Mouse (Mus musculus): ENCODE results near the gene Adipor2. TPM values are rescaled to one million over a fixed set of nuclear protein-coding genes. Genes with fewer than 3 reads are reported as not detected.
"Not testable (repeated sequence)": the region's sequence is repeated elsewhere in the genome, so short reads cannot be mapped to it uniquely, and the experiment has no call there.

Gene Adipor2
- polyA plus RNA-seq, 1 experiment from 2014 or later: 35.3 TPM

DNA sequence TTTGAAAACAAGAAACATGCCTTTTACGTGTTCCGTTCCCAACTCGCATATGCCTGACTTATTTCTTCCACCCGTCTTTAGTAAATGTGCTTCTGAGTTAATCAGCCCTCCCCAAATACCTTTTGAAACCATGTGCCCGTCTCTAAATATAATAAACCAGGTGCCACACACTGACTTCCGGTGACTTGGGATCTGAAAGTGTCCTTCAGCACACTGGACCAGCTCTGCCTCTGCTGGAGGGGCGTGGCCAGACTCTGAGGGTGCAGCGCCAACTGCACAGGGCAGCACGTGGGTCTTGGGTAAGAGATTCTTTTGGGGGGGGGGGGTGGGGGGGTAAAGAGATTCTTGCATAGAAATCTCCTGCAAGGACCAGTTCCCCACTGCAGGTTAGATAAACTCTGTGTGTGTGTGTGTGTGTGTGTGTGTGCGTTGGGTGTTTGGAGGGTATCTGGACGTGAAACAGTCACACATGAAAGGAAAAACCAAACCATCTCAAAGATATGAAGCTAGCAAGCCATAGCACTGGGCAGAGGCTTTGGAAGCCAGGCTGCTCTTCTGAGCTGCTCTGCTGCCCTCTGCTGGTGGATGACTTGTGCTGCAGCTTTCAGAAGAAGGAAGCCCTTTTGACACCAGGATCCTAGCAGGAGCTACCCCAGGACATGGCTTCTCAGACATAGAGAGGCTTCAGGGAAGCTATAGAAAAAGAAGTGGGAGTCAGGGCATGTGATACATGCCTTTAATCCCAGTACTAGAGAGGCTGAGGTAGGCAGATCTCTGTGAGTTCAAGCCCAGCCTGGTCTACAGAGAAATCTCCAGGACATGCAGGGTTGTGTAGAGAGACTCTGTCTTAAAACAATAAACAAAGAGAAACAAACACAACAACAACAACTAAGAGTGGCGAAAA lies 26.5 kb upstream of the Adipor2 start:
- Histone ChIP-seq H3K9me3 (replicated peaks) (no peaks in the 10 kb centered on the region), H3K4me2 (peak overlapping the region; percentile 27), H3K27me3 (replicated peaks) (no peaks in the 10 kb centered on the region), H3K4me1 (peaks cover 15% of the 10 kb centered on the region), H3K4me3 (replicated peaks) (no peak overlapping the region), H3K9ac (replicated peaks) (no peak overlapping the region), H3K27ac (replicated peaks) (no peak overlapping the region), H3K36me3 (no peaks in the 10 kb centered on the region)
- WGBS: 55% methylated on average over 12 of the region's 12 CpGs
- peak; percentile 74 for ATAC-seq (ENCODE audit: low FRiP score)

DNA sequence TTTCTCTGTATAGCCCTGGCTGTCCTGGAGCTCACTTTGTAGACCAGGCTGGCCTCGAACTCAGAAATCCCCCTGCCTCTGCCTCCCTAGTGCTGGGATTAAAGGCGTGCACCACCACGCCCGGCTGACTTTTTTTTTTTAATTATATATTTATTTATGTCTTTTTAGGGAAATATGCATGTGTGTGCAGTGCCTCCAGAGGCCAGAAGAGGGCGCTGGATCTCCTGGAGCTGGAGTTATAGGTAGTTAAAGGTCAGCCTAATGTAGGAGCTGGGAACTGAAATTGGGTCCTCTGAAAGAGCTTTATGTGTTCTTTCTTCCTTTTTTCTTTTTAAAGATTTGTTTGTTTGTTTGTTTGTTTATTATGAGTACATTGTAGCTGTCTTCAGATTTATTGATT lies 25.2 kb upstream of the Adipor2 start:
- H3K9ac ChIP-seq (replicated peaks); H3K27me3 ChIP-seq (replicated peaks); ATAC-seq (ENCODE audit: low FRiP score); H3K4me2 ChIP-seq; H3K36me3 ChIP-seq; H3K9me3 ChIP-seq (replicated peaks); H3K27ac ChIP-seq (replicated peaks); H3K4me3 ChIP-seq (replicated peaks): not testable (repeated sequence)
- H3K4me1 ChIP-seq: peaks cover 14% of the 10 kb centered on the region
- 87% methylated on average over 5 of the region's 5 CpGs for WGBS

DNA sequence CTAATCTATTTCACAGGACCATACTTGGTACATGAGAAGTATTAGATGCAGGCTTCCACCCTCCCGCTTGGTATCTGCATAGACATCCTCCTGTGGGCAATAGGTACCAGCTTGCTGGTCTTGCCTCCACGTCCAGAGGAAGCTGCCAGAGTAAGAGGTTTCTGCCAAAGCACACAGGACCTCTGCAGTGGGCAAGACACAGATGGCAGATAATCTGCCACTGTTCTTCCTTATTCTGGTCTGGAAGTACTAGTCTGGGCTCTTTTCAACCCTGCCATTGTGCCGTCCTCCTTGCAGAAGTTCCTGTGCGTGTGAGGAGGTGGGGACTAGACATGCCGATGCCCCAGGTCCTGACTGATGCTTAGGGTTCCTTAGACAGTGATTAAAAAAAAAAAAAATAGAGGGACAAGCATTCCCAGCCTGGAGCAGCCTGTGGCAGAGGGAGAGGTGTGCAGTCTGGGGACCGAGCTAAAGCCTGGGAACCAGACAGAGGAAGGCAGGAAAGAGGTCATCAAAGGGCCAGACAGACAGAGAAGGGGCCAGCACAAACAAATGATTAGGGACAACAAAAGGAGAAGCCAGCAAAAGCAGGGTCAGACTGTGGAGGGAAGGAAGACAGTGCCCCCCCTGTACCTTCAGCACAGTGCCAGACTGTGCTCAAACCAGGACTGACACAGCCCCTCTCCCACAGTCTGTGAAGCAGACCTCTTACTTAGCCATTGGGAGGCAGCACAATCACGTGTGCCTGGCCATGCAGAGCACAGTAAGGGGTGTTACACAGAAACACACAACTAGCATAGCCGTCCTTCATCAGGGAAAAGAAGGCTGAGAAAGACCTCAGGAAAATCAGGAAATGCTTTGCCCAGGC lies 20.6 kb upstream of the Adipor2 start:
- H3K27me3 ChIP-seq (replicated peaks): no peaks in the 10 kb centered on the region
- ATAC-seq (ENCODE audit: low FRiP score): peak; percentile 66; the same call in 1 of the 2 replicates
- H3K4me3 ChIP-seq (replicated peaks): no peak overlapping the region
- H3K27ac ChIP-seq (replicated peaks): no peak overlapping the region
- H3K9me3 ChIP-seq (replicated peaks): no peaks in the 10 kb centered on the region
- no peak overlapping the region; the same call in 1 of the 2 replicates for H3K9ac ChIP-seq (replicated peaks)
- no peaks in the 10 kb centered on the region for H3K36me3 ChIP-seq
- no peak overlapping the region for H3K4me2 ChIP-seq
- H3K4me1 ChIP-seq: peaks cover 9% of the 10 kb centered on the region
- 32% methylated on average over 8 of the region's 8 CpGs for WGBS

DNA sequence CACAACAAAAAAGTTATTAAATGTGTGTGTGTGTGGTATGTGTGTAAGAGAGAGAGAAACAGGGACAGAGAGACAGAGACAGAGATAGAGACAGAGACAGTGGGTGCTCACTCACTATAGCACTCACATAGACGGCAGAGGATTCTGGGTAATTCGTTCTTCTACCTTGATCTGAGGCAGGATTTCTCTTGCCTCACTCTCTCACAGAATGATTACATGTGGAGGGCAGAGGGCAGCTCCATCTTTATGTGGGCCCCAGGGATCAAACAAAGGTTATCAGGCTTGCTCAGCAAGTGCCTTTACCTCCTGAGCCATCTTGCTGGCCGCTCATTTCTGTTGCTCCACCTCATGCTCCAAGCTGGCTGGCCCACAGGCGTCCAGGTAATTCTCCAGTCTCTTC lies 16.9 kb upstream of the Adipor2 start:
- no peak overlapping the region for H3K27ac ChIP-seq (replicated peaks)
- WGBS: 89% methylated on average over 4 of the region's 4 CpGs
- no peaks in the 10 kb centered on the region for H3K9me3 ChIP-seq (replicated peaks)

DNA sequence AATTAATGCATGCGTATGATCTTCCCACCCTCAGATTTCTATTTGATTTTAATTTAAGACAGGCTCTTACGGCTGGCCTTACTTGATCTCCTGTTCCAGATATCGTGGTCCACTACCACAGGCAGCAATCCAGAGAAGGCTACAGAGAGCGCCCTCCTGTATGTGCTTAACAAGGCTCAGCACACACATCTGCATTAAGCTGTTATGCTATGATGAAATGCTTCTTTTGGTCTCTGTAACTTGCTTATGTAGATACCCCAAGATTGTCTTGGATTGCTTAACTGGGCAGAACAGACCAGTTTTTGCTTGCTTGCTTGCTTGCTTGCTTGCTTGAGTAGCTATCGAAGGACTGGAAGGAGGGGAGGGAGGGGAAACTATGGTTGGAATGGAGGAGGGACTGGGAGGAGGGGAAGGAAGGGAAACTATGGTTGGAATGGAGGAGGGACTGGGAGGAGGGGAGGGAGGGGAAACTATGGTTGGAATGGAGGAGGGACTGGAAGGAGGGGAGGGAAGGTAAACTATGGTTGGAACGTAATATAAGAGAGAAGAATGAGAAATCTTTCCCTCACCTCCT lies 14.3 kb upstream of the Adipor2 start:
- no peak overlapping the region for H3K4me3 ChIP-seq (replicated peaks)
- H3K4me1 ChIP-seq: no peaks in the 10 kb centered on the region
- WGBS: 86% methylated on average over 6 of the region's 6 CpGs
- H3K27me3 ChIP-seq (replicated peaks): no peaks in the 10 kb centered on the region
- no peaks in the 10 kb centered on the region for H3K9me3 ChIP-seq (replicated peaks)
- ATAC-seq (ENCODE audit: low FRiP score): no peak
- H3K4me2 ChIP-seq: no peak overlapping the region
- no peak overlapping the region for H3K27ac ChIP-seq (replicated peaks)
- H3K9ac ChIP-seq (replicated peaks): no peak overlapping the region
- H3K36me3 ChIP-seq: no peaks in the 10 kb centered on the region

More for the DNA sequence above, 16.9 kb upstream of the Adipor2 start:
- no peaks in the 10 kb centered on the region for H3K36me3 ChIP-seq
- no peaks in the 10 kb centered on the region for H3K27me3 ChIP-seq (replicated peaks)
- no peak overlapping the region for H3K4me2 ChIP-seq
- ATAC-seq (ENCODE audit: low FRiP score): no peak
- H3K9ac ChIP-seq (replicated peaks): no peak overlapping the region
- no peak overlapping the region for H3K4me3 ChIP-seq (replicated peaks)
- peaks cover 9% of the 10 kb centered on the region for H3K4me1 ChIP-seq

DNA sequence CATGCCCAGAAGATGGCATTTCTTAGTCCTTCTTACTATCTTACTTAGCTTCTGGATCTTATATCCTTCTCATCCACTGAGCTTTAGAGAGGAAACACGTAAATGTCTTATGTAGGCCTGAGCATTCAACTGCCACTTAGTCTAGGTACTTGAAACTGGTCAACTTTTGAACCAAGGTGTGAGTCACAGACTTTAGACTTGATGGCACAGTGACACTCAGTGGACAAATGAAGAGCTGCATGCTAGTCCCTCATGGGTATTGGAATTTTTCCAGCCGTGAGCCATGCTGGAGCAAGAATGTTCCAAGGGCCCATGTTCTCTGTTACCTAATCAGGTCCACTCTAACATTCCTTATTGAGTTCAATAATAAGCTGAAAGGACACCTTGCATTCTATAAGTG lies 13.0 kb upstream of the Adipor2 start:
- no peaks in the 10 kb centered on the region for H3K4me1 ChIP-seq
- 42% methylated on average over 2 of the region's 2 CpGs for WGBS
- no peak for ATAC-seq (ENCODE audit: low FRiP score)
- no peak overlapping the region for H3K4me2 ChIP-seq
- no peak overlapping the region for H3K4me3 ChIP-seq (replicated peaks)
- no peak overlapping the region for H3K9ac ChIP-seq (replicated peaks)
- no peaks in the 10 kb centered on the region for H3K9me3 ChIP-seq (replicated peaks)
- no peaks in the 10 kb centered on the region for H3K36me3 ChIP-seq
- H3K27ac ChIP-seq (replicated peaks): no peak overlapping the region
- no peaks in the 10 kb centered on the region for H3K27me3 ChIP-seq (replicated peaks)

DNA sequence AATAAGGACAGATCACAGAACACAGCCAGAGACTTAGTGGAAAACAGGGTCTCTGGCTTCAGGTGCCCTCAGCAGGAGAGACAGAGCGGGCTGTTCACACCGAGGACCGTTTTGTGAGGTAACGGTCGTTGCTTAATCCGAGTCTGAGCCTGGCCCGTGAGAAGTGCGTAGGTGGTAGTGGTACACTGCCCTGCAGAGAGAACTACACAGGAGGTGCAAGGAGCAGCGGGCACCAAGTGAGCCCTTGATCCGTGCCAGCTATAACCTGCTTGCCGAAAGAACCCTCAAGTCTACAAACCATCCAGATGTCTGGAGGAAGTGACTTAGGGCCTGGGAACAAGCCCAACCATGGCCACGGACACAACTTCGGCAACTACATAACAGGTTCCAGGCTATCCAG lies 11.8 kb upstream of the Adipor2 start:
- Histone ChIP-seq H3K4me2 (no peak overlapping the region), H3K36me3 (no peaks in the 10 kb centered on the region), H3K27ac (replicated peaks) (no peak overlapping the region), H3K27me3 (replicated peaks) (no peaks in the 10 kb centered on the region), H3K4me3 (replicated peaks) (no peak overlapping the region), H3K9me3 (replicated peaks) (no peaks in the 10 kb centered on the region), H3K4me1 (no peaks in the 10 kb centered on the region), H3K9ac (replicated peaks) (no peak overlapping the region)
- no peak for ATAC-seq (ENCODE audit: low FRiP score)
- WGBS: 98% methylated on average over 13 of the region's 13 CpGs

DNA sequence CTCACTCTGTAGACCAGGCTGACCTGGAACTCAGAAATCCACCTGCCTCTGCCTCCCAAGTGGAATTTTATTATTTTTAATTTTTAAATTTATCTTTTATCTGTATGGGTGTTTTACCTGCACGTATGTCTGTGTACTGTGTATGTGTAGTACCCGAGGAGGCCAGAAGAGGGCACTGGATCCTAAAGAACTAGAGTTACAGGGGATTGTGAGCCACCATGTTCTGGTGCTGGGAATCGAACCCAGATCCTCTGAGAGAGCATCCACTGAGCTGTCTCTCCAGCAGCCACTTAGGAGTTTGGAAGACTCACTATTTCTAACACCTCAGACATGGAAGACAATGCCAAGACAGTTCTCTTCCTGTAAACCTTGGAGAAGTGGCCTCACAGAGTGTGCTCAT lies 11.1 kb upstream of the Adipor2 start:
- WGBS: 81% methylated on average over 3 of the region's 3 CpGs
- Histone ChIP-seq H3K4me3 (replicated peaks) (no peak overlapping the region), H3K36me3 (no peaks in the 10 kb centered on the region), H3K4me1 (no peaks in the 10 kb centered on the region), H3K27me3 (replicated peaks) (no peaks in the 10 kb centered on the region), H3K27ac (replicated peaks) (no peak overlapping the region), H3K9me3 (replicated peaks) (no peaks in the 10 kb centered on the region), H3K4me2 (no peak overlapping the region), H3K9ac (replicated peaks) (no peak overlapping the region)
- ATAC-seq (ENCODE audit: low FRiP score): no peak

DNA sequence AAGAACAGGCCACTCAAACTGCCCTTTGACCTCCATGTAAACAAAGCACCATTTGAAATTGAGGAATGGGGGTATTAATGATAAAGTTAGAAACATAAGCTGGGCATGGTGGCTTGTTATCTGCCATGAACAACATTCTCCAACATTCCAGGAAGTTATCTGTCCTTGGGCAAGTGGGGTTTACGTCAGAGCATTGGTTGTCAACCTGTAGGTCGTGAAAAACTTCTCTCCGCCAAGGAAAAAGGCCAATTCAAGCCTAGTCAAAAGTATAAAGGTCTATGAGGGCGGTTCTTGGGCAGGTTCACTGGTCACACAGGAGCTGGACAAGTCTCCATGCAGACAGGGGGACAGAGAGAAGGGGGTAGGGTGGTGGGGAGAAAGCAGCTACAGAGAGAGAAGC lies 3.5 kb upstream of the Adipor2 start:
- no peak for ATAC-seq (ENCODE audit: low FRiP score)
- H3K9me3 ChIP-seq (replicated peaks): no peaks in the 10 kb centered on the region
- no peak overlapping the region for H3K27ac ChIP-seq (replicated peaks)
- H3K9ac ChIP-seq (replicated peaks): no peak overlapping the region
- no peak overlapping the region for H3K4me2 ChIP-seq
- H3K27me3 ChIP-seq (replicated peaks): no peaks in the 10 kb centered on the region
- peaks cover 12% of the 10 kb centered on the region for H3K4me1 ChIP-seq
- H3K4me3 ChIP-seq (replicated peaks): no peak overlapping the region
- H3K36me3 ChIP-seq: no peaks in the 10 kb centered on the region
- WGBS: 89% methylated on average over 4 of the region's 4 CpGs

DNA sequence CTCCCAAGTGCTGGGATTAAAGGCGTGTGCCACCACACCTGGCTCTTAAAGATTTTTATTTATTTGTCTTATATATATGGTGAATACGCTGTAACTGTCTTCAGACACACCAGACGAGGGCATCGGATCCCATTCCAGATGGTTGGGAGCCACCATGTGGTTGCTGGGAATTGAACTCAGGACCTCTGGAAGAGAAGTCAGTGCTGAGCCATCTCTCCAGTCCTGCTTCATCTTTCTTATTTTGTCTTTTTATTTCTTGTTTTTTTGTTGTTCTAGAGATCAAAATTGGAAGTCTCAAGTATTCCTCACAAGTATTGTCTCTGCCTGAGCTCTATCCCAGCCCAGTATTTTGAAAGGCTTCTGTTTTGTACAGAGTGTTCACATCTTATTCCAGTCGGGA lies 2.9 kb upstream of the Adipor2 start:
- Histone ChIP-seq H3K27ac (replicated peaks) (no peak overlapping the region), H3K36me3 (no peaks in the 10 kb centered on the region), H3K4me3 (replicated peaks) (no peak overlapping the region), H3K9ac (replicated peaks) (no peak overlapping the region), H3K27me3 (replicated peaks) (no peaks in the 10 kb centered on the region), H3K4me1 (peaks cover 12% of the 10 kb centered on the region), H3K4me2 (no peak overlapping the region), H3K9me3 (replicated peaks) (no peaks in the 10 kb centered on the region)
- no peak for ATAC-seq (ENCODE audit: low FRiP score)
- WGBS: 94% methylated on average over 5 of the region's 5 CpGs

DNA sequence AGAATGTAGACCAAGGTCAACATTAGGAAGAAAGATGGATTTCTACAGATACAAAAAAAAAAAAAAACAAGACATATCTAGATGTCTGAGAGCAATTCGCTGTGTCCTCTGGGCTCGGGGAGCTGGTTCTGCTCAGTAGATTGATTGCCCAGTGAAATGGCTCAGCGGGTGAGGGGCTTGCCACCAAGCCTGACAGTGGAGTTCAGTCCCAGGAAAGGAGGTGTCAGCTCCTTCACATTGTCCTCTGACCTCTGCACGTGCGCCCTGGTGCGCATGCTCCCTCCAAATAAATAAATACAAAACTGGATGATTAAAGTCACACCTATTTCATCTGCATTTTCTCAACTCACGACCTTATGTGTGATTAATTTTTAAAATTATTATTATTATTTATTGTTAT lies 1.9 kb upstream of the Adipor2 start:
- ATAC-seq (ENCODE audit: low FRiP score): no peak
- no peak overlapping the region for H3K4me2 ChIP-seq
- H3K9ac ChIP-seq (replicated peaks): no peak overlapping the region
- peaks cover 12% of the 10 kb centered on the region for H3K4me1 ChIP-seq
- no peaks in the 10 kb centered on the region for H3K9me3 ChIP-seq (replicated peaks)
- 19% methylated on average over 7 of the region's 7 CpGs for WGBS
- no peak overlapping the region for H3K27ac ChIP-seq (replicated peaks)
- H3K36me3 ChIP-seq: no peaks in the 10 kb centered on the region
- H3K4me3 ChIP-seq (replicated peaks): no peak overlapping the region
- no peaks in the 10 kb centered on the region for H3K27me3 ChIP-seq (replicated peaks)

All from neural tube, embryonic 15.5 days (tissue).